Mouse (Mus musculus): Measurements from ENCODE around the gene Klrb1f.
"Not testable (repeated sequence)": the region's sequence is repeated elsewhere in the genome, so short reads cannot be mapped to it uniquely, and the experiment has no call there.

Gene Klrb1f

GRCm38 (mm10) chr6:129045601-129046000 lies at the start of gene Klrb1f:
Gene Klrb1f (plus strand): TSS chr6:129045901.
- in situ Hi-C loops (cut with MboI; ENCODE audit: low sequenced_read_pairs): no loop called here

DNA sequence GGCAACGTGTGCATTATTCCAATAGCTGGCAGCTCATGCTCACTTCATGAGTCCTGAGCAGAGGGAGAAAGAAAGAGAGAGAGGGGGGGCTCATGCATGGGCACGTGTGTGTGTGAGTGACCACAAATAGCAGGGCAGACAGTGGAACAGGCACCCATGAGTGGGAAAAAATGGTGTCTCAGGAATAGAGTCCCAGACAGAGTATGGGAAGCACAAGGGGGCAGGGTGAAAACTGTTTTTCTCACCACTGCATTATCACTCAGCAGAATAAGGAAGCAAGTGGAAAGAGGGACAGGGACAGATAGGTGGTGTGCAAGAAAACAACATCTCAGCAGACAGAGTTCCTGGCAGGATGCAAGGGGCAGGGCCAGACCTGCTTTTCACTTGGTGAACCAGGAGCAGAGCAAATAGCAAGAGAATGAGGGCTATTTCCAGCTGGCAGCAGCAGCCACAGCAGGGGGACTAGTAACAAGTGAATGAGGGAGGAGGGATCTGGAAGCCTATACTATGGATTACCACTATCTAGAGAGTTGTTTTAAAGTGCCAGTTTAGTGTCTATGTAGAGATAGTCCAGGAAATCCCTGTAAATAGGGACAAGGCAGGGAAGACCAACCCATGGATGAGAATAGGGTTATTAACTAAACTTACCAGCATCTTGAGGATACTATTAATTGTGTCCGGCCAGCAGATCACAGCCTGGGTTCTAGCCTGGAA lies 49.5 kb upstream of the Klrb1f start:
- in situ Hi-C loops (cut with MboI; ENCODE audit: low sequenced_read_pairs): no loop called here

- in situ Hi-C loops (cut with MboI; ENCODE audit: low sequenced_read_pairs): no loop called here
Measured at GRCm38 (mm10) chr6:128996768-128997442, 48.8 kb upstream of the Klrb1f start.

DNA sequence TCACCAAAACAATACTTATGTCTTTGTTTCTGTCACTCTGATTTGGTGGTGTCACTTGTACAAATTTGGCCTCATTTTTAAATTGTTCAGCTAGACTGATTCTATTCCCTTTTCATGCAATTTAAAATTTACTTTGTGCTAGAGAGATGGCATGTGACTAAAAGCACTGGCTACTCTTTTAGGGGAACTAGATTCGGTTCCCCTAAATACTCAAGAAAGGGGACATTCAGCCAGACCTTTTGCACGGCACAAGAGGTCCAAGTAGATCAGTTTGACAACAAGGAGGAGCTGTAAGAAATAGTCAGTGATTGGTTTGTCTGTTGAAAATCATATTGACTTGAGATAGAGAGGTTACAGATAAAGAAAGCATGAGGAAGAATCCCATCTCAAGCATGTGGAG lies 44.3 kb upstream of the Klrb1f start:
- in situ Hi-C loops (cut with MboI; ENCODE audit: low sequenced_read_pairs): no loop called here

- in situ Hi-C loops (cut with MboI; ENCODE audit: low sequenced_read_pairs): no loop called here
Measured at GRCm38 (mm10) chr6:129008552-129008951, 37.1 kb upstream of the Klrb1f start.

DNA sequence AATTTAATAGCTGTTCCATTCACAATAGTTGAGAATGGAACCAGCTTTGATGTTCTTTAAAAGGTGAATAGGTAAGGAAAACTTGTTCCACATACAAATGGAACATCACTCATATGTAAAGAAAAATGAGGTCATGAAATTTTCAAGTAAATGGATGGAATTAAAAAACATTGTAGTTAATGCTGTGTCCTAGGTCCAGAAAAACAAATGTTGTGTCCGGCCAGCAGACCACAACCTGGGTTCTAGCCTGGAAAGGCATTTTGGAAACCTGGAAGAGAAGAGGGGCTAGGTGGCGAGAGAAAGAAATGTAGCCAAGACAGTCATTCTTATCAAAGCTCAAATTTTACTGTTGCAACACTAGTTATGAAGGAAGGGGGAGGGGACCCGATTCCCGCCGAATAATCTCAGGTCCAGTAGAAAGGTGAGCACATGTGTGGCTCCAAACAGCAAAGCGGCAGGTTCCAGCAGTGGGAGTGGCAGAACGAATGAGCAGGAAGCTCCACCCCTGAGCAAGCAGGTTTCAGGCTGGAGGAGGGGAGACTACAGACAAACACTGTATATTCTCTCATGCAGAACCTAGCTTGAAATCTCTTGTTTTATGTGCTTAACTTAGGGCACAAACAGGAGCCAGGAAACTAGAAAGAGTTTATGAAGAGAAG lies 35.7 kb upstream of the Klrb1f start:
- in situ Hi-C loops (cut with MboI; ENCODE audit: low sequenced_read_pairs): not testable (repeated sequence)

GRCm38 (mm10) chr6:129010505-129010873 lies 35.2 kb upstream of the Klrb1f start:
- in situ Hi-C loops (cut with MboI; ENCODE audit: low sequenced_read_pairs): no loop called here

GRCm38 (mm10) chr6:129012012-129012411 lies 33.7 kb upstream of the Klrb1f start:
- in situ Hi-C loops (cut with MboI; ENCODE audit: low sequenced_read_pairs): not testable (repeated sequence)

- in situ Hi-C loops (cut with MboI; ENCODE audit: low sequenced_read_pairs): no loop called here
Measured at GRCm38 (mm10) chr6:129012966-129013365, 32.7 kb upstream of the Klrb1f start.

DNA sequence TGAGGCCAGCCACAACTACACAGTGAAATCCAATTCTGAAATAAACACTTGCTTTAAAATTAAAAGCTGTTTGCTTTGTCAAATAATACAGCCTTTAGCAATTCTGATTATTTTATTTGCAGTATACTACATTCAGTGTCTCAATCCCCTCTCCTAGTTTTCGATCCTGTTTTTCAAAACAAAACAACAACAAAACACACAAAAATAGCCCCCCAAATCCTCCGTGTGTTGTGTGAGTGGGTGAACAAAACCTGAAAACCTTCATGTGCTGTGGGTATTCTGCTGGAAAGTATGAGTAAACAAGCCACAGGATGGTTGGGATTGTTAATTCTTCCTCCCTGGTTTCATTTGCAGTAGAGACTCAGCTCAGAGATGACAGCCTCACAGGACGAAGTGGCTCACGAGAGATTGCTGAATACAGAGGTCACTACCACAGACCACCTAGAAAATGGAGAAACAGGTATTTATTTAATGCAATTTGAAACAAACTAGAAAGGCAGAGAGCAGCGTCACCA lies 31.9 kb upstream of the Klrb1f start:
- in situ Hi-C loops (cut with MboI; ENCODE audit: low sequenced_read_pairs): no loop called here

- in situ Hi-C loops (cut with MboI; ENCODE audit: low sequenced_read_pairs): no loop called here
Measured at GRCm38 (mm10) chr6:129014399-129014798, 31.3 kb upstream of the Klrb1f start.

DNA sequence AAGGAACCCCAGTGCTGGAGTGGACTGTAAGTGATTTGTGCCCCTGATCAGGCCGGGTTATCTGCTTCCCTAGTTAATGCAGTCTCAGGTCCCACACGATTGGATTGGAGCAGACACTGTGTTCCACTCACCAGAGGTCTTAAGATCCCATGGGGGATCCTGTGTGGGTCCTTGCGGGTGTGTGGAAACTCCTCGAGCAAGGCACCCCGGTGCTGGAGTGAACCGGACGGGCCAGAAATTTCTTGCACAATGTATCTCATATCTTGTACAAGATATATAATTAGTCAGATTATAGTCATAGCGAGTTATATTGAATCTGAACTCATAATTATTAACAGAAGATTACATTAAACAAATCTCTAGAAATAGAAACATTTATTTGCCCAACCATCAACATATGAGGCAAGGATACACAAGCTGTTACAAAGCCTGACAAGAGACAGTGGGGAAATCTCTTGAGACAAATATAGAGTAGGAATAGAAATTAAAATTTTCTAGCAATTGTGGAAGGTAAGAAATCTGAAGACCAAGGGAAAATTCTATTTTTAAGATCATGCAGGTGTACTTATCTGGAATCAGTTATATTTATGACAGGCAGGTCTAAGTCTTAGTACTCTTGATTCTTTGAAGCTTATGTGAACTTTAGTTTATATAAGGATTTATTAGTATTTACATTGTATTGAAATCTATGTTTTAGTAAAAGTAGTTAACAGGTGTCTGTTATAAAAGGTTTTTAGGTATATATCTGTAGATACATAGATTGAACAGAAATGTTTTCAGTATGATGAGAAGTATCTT lies 18.1 kb upstream of the Klrb1f start:
- in situ Hi-C loops (cut with MboI; ENCODE audit: low sequenced_read_pairs): no loop called here

- in situ Hi-C loops (cut with MboI; ENCODE audit: low sequenced_read_pairs): no loop called here
Measured at GRCm38 (mm10) chr6:129030175-129030824, 15.4 kb upstream of the Klrb1f start.

- in situ Hi-C loops (cut with MboI; ENCODE audit: low sequenced_read_pairs): no loop called here
Measured at GRCm38 (mm10) chr6:129030964-129031363, 14.7 kb upstream of the Klrb1f start.

GRCm38 (mm10) chr6:129033397-129033796 lies 12.3 kb upstream of the Klrb1f start:
- in situ Hi-C loops (cut with MboI; ENCODE audit: low sequenced_read_pairs): no loop called here

DNA sequence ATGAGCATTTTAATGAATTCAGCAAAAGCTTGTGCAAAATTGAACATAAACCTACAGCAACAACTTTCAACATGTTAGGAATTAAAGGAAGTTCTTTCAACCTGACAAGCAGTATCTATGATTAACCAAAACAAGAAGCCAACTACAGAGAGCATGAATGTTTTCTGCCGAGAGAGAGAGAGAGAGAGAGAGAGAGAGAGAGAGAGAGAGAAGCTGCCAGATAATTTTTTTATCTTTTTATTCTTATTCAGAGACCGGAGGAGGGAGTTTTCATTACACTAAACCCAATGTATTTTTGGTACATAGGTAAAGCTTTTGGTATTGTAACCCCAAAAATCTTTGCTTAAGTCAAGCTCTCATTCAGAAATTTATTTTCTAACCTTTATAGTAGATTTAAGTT lies 10.7 kb upstream of the Klrb1f start:
- in situ Hi-C loops (cut with MboI; ENCODE audit: low sequenced_read_pairs): no loop called here

DNA sequence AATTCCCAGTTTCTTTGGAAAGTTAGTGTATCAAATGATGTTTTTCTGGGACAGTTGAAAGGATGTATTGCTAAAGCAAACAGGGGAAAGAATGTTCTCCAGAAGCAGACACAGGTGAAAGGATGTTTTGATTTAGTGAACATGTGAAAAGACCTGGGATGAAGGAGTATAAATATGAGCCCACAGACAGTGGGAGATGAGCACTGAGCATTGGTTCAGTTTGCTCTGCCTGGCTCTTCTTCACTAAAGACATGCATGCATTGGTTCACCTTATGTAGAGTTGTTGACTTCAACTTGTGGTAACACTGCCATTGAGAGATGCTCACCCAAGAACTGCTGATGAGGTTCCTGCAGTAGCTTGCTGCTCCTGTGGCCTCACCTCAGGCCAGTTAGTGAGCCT lies 9.4 kb upstream of the Klrb1f start:
- in situ Hi-C loops (cut with MboI; ENCODE audit: low sequenced_read_pairs): no loop called here

GRCm38 (mm10) chr6:129036890-129037463 lies 8.7 kb upstream of the Klrb1f start:
- in situ Hi-C loops (cut with MboI; ENCODE audit: low sequenced_read_pairs): no loop called here

DNA sequence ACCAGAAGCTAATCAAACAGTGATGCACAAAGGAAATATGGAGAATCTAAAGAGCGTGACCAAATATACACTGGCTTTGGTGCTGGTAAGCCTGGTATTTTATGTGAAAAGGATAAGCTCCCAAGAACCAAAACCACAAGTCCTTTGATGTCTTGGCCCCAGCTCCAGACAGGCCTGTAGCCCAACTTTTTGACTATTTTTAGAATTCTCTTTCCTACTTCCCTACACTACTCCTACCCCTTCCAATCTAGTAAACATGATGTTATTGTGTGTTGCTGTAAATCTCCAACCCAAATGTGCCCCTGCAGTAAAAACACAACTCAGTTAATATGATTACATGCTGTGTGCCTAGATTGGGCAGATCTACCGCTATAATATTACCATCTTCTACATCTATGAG lies 4.2 kb upstream of the Klrb1f start:
- in situ Hi-C loops (cut with MboI; ENCODE audit: low sequenced_read_pairs): no loop called here

GRCm38 (mm10) chr6:129042470-129042869 lies 3.2 kb upstream of the Klrb1f start:
- in situ Hi-C loops (cut with MboI; ENCODE audit: low sequenced_read_pairs): no loop called here

Measured in CH12F3 (cell line).